Mouse (Mus musculus): Measurements from ENCODE around the gene Cdr2l.

- TF ChIP-seq POLR2A (IDR thresholded peaks at IDR 0.05; ENCODE audit: insufficient read depth, low read depth, low read length) (no peak), EP300 (IDR thresholded peaks at IDR 0.05; ENCODE audit: insufficient read depth, low read depth, low read length) (no peak), CTCF (IDR thresholded peaks at IDR 0.05) (no peak)
Observed at GRCm38 (mm10) chr11:115391358-115391757, 9.6 kb downstream of the Cdr2l start.

Data from heart, adult 2 months (tissue).